Mouse (Mus musculus) midbrain, embryonic 11.5 days (tissue): Measurements from ENCODE around the gene Odf4. TPM values are rescaled to one million over a fixed set of nuclear protein-coding genes. Genes with fewer than 3 reads are reported as not detected.
A peak's percentile ranks its signal among the peaks of the same experiment; 100 is the strongest.
"Not testable (repeated sequence)": the region's sequence is repeated elsewhere in the genome, so short reads cannot be mapped to it uniquely, and the experiment has no call there.

ENCODE experiments used
- ATAC-seq: fragments of 200-750 bp; cut with Nextera tagmentation; 2 replicates; pipeline ENCODE4 v1.8.0; 2017; ENCODE audit warnings: moderate TSS enrichment, moderate library complexity; ENCODE audit not compliant: low FRiP score
- DNase-seq: peaks from one replicate; pipeline ENCODE4 v3.0.0; 2015; ENCODE audit warnings: low spot score; ENCODE audit errors: missing footprints
- H3K27ac ChIP-seq: fragments of 300-500 bp; sonication (generic); 2 replicates; pipeline ENCODE4 v1.5.1; 2014; ENCODE audit warnings: low read depth, low read length
- H3K27me3 ChIP-seq: fragments of 300-500 bp; sonication (generic); 2 replicates; pipeline ENCODE4 v1.6.1; 2014; ENCODE audit warnings: mild to moderate bottlenecking, low read length, moderate library complexity, mixed read lengths; ENCODE audit not compliant: control insufficient read depth, insufficient read depth
- H3K36me3 ChIP-seq: fragments of 300-500 bp; sonication (generic); 2 replicates; pipeline ENCODE4 v1.6.1; 2014; ENCODE audit warnings: mild to moderate bottlenecking, low read length, moderate library complexity, mixed read lengths; ENCODE audit not compliant: control insufficient read depth, insufficient read depth
- H3K4me1 ChIP-seq: fragments of 300-500 bp; sonication (generic); 2 replicates; pipeline ENCODE4 v1.6.1; 2014; ENCODE audit warnings: low read length; ENCODE audit not compliant: control insufficient read depth, insufficient read depth
- H3K4me2 ChIP-seq: fragments of 300-500 bp; sonication (generic); 2 replicates; pipeline ENCODE4 v1.6.1; 2014; ENCODE audit warnings: mild to moderate bottlenecking, moderate library complexity
- H3K4me3 ChIP-seq: fragments of 300-500 bp; sonication (generic); 2 replicates; pipeline ENCODE4 v1.5.1; 2014; ENCODE audit warnings: low read depth, low read length
- H3K9ac ChIP-seq: fragments of 300-500 bp; sonication (generic); 2 replicates; pipeline ENCODE4 v1.6.1; 2014; ENCODE audit warnings: low read length
- H3K9me3 ChIP-seq: fragments of 300-500 bp; sonication (generic); 2 replicates; pipeline ENCODE4 v1.6.1; 2016; ENCODE audit warnings: low read length; ENCODE audit not compliant: control insufficient read depth
- WGBS: fragments of 180-500 bp; shearing (Covaris S2); extraction: QIAGEN DNeasy Blood & Tissue Kit; methylation state at CpG from one replicate; pipeline ENCODE4 v1.1.7; 2014; 5-methylcytosine and 5-hydroxymethylcytosine counted together
- polyA plus RNA-seq: library from polyadenylated mRNA; unstranded; fragments of >200 nt; fragmentation: Nextera tagmentation; extraction: Ambion mirVana; gene quantifications from 2 replicates; pipeline ENCODE4 v1.2.1, GENCODE M21; 2014

Odf4 gene
- polyA plus RNA-seq = not detected in 2 replicates

GRCm38 (mm10) chr11:68926981-68927380 is at the start of gene Odf4:
Odf4 (minus strand) TSS chr11:68927081.
- H3K9me3 ChIP-seq = no peaks in the 10 kb centered on the region
- DNase-seq (peak; percentile 12), ATAC-seq (no peak)
- no peak within 1 kb of the TSS for H3K4me2 ChIP-seq
- H3K36me3 ChIP-seq = no peaks in the 10 kb centered on the region
- WGBS = 63% methylated on average over 3 of the region's 3 CpGs
- no peaks in the 10 kb centered on the region for H3K4me1 ChIP-seq
- H3K4me3 ChIP-seq = no peak within 1 kb of the TSS
- no peak within 1 kb of the TSS for H3K27ac ChIP-seq
- H3K9ac ChIP-seq = no peak within 1 kb of the TSS
- no peaks in the 10 kb centered on the region for H3K27me3 ChIP-seq

DNA sequence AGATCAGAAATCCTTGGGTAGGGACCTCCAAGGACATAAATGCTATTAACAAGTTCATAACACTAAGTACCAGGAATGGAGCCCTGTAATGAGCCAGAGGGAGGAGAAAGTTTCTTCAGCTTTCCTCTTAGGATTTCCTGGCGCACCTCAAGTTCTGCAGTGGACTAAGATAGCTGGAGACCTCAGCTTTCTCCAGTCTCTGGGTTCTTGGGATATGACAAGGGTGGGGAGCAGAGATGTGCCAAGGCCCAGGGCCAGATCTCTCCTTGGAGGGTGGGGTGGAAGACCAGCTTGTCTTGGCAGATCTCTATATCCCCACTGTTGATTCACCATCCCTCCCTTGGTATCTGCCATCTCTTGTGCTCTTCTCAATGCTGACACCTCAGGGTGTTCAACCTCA is 48.7 kb upstream of the Odf4 start:
- Histone ChIP-seq H3K27me3 (0 out of 2 replicates have a peak, but pooled peaks cover 2% of the 10 kb centered on the region), H3K9ac (no peak overlapping the region), H3K4me1 (peaks cover 7% of the 10 kb centered on the region), H3K27ac (no peak overlapping the region), H3K4me2 (no peak overlapping the region), H3K36me3 (no peaks in the 10 kb centered on the region), H3K4me3 (no peak overlapping the region), H3K9me3 (no peaks in the 10 kb centered on the region)
- ATAC-seq (no peak), DNase-seq (peak; percentile 68)
- WGBS = 89% methylated on average over 1 of the region's 1 CpGs

DNA sequence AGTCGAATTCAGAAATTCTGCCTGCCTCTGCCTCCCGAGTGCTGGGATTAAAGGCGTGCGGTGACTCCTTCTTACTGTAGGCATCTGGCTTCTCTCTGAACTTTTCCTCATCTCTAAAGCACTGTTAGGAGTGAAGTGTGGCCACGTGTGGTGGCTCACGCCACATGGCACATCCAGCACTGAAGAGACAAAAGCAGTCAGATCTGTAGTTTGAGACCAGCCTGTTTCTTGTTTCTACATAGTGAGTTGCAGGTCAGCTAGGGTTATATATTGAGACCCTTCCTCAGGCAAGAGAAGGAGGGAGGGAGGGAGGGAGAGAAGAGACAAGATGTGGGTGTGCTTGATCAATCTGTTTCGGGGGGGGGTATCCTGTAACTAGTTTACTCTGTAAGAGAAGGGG is 48.2 kb upstream of the Odf4 start, which contains the start of gene Rangrf:
Rangrf (minus strand) TSS at position 101 of the 400 bp plus-strand sequence.
- 0 out of 2 replicates have a peak, but pooled peaks cover 2% of the 10 kb centered on the region for H3K27me3 ChIP-seq
- ATAC-seq (no peak), DNase-seq (no peak)
- peak within 1 kb of the TSS; percentile 38 for H3K4me3 ChIP-seq
- no peaks in the 10 kb centered on the region for H3K9me3 ChIP-seq
- no peaks in the 10 kb centered on the region for H3K36me3 ChIP-seq
- H3K4me2 ChIP-seq = peak within 1 kb of the TSS; percentile 54
- H3K4me1 ChIP-seq = peaks cover 7% of the 10 kb centered on the region
- 86% methylated on average over 7 of the region's 7 CpGs for WGBS
- no peak within 1 kb of the TSS for H3K27ac ChIP-seq
- H3K9ac ChIP-seq = 0 out of 2 replicates have a peak within 1 kb of the TSS, but pooled peaks have one; percentile 40

GRCm38 (mm10) chr11:68974059-68974450 is 47.2 kb upstream of the Odf4 start:
- H3K4me2 ChIP-seq = peak overlapping the region; percentile 54
- DNase-seq = no peak
- no peaks in the 10 kb centered on the region for H3K9me3 ChIP-seq
- WGBS = 28% methylated on average over 6 of the region's 6 CpGs
- H3K4me1 ChIP-seq = peaks cover 7% of the 10 kb centered on the region
- no peak for ATAC-seq
- H3K27me3 ChIP-seq = 0 out of 2 replicates have a peak, but pooled peaks cover 2% of the 10 kb centered on the region
- H3K9ac ChIP-seq = 0 out of 2 replicates have a peak overlapping the region, but pooled peaks have one; percentile 40
- no peaks in the 10 kb centered on the region for H3K36me3 ChIP-seq
- no peak overlapping the region for H3K27ac ChIP-seq
- peak overlapping the region; percentile 38 for H3K4me3 ChIP-seq

DNA sequence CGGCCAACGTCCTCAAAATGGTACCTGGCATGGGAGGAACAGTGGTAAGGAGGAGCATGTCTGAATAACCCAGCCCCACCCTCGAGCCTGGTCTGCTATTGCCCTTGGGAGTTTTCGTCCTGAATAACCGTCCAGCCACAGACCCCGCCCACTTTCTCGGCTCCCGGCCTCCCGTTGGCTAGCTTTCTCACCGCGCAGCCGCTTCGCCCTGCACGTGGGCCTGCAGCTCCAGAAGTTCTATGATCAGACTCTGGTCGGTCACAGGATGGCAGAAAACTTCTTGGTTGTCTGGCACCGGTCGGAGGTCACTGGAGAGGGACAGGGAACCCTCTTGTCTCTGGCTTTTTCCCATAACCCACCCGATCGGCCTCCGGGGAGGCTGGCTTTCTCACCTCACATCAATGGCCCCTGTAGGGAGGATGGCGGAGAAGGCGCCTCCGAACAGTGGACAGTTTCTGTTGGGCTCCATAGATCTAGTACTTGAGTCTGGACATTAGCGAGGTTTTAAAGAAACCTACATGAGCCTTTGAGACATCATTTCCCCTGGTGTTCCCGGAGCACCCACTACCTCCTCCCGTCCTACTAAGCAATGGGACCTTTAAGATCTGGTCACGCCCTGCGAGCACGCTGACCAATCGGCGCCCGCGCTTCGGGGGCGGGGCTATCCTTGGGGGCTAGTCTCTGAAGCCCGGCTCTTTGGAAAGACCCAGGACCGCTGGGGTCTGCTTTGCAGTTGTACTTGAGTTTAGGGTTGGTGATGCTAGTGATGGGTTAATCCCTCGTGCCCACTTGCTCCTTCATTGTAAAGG is 46.6 kb upstream of the Odf4 start:
- Histone ChIP-seq H3K4me3 (peak overlapping the region; percentile 38), H3K9ac (peak overlapping the region; percentile 40; the same call in 1 of the 2 replicates), H3K4me2 (peak overlapping the region; percentile 54)
- WGBS = under 1% methylated on average over 35 of the region's 38 CpGs
- H3K27ac ChIP-seq, H3K36me3 ChIP-seq, H3K9me3 ChIP-seq, H3K27me3 ChIP-seq, H3K4me1 ChIP-seq: not testable (repeated sequence)
- ATAC-seq = peak; percentile 92
- peak; percentile 99 for DNase-seq

GRCm38 (mm10) chr11:68970232-68970631 is 43.4 kb upstream of the Odf4 start:
- WGBS = 80% methylated on average over 4 of the region's 4 CpGs
- peaks cover 2% of the 10 kb centered on the region; the same call in 1 of the 2 replicates for H3K27me3 ChIP-seq
- no peak overlapping the region for H3K4me3 ChIP-seq
- no peaks in the 10 kb centered on the region for H3K36me3 ChIP-seq
- no peak overlapping the region for H3K9ac ChIP-seq
- no peak overlapping the region for H3K27ac ChIP-seq
- no peaks in the 10 kb centered on the region for H3K9me3 ChIP-seq
- DNase-seq (no peak), ATAC-seq (no peak)
- peaks cover 9% of the 10 kb centered on the region for H3K4me1 ChIP-seq
- no peak overlapping the region for H3K4me2 ChIP-seq

GRCm38 (mm10) chr11:68968752-68969151 is 41.9 kb upstream of the Odf4 start:
- peaks cover 6% of the 10 kb centered on the region for H3K4me1 ChIP-seq
- DNase-seq (peak; percentile 19), ATAC-seq (no peak)
- H3K9ac ChIP-seq = no peak overlapping the region
- H3K4me3 ChIP-seq = no peak overlapping the region
- H3K9me3 ChIP-seq = no peaks in the 10 kb centered on the region
- no peaks in the 10 kb centered on the region for H3K36me3 ChIP-seq
- no peak overlapping the region; the same call in 1 of the 2 replicates for H3K4me2 ChIP-seq
- 82% methylated on average over 11 of the region's 11 CpGs for WGBS
- no peaks in the 10 kb centered on the region; the same call in 1 of the 2 replicates for H3K27me3 ChIP-seq
- no peak overlapping the region for H3K27ac ChIP-seq

DNA sequence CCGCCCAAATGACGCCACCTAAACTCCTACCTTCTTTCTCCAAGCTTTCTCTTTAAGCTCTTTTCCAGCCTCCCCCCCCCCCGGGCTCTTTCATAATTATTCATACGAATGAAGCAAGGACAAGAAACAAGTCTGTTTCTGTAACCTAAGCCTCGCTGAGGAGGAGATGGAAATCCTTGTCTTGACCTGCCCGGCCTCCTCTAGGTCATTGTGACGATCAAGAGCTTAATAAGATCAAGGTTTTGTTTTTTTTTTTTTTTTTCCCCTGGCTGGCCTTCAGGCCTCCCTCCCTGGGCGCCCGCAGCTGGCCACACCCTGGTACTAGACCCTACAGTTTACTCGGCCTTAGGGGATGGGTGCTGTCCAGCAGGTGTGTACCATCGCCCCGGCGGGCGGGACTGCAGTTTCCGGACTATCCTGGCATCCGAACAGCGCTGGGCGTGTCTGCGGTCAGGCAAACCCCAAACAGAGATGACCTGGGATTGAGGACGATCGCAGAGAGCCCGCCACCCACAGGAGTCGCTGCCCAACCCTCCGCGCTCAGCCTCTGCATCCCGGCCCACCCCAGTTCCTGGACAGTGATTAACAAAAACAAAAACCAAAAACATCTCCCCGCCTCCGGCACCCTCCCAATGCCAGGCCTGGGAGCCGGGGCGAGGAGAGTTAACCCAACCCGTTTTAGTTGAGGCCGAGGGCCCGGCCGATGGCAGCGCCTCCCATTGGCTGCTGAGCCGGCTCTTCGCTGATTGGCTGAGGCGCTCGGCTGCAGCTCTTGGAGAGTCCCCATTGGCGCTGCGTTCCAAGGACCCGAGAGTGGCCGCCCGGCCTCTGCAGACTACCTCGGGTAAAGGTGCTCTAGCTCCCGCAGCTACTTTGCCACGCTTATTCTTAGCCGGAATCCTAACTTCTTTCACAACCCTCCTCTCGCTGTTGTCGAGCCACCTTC is 40.7 kb upstream of the Odf4 start, which contains the start of gene Slc25a35:
Slc25a35 (plus strand) TSS at position 795 of the 946 bp plus-strand sequence.
- Histone ChIP-seq H3K27ac (no peak within 1 kb of the TSS), H3K4me2 (peak within 1 kb of the TSS; percentile 77), H3K4me1 (peaks cover 2% of the 10 kb centered on the region; the same call in 1 of the 2 replicates), H3K9ac (peak within 1 kb of the TSS; percentile 50), H3K27me3 (no peaks in the 10 kb centered on the region; the same call in 1 of the 2 replicates), H3K9me3 (no peaks in the 10 kb centered on the region), H3K4me3 (peak within 1 kb of the TSS; percentile 33), H3K36me3 (no peaks in the 10 kb centered on the region)
- peak; percentile 96 for ATAC-seq
- DNase-seq = peak; percentile 95
- under 1% methylated on average over 50 of the region's 50 CpGs for WGBS
